Mouse (Mus musculus): ENCODE measurements around the gene Klf15. TPM values are rescaled to one million over a fixed set of nuclear protein-coding genes. Genes with fewer than 3 reads are reported as not detected.

Klf15 gene
- polyA plus RNA-seq (2016; fragmentation: Nextera tagmentation; extraction: Ambion mirVana), result 4.2 and 4.9 TPM in 2 replicates

DNA sequence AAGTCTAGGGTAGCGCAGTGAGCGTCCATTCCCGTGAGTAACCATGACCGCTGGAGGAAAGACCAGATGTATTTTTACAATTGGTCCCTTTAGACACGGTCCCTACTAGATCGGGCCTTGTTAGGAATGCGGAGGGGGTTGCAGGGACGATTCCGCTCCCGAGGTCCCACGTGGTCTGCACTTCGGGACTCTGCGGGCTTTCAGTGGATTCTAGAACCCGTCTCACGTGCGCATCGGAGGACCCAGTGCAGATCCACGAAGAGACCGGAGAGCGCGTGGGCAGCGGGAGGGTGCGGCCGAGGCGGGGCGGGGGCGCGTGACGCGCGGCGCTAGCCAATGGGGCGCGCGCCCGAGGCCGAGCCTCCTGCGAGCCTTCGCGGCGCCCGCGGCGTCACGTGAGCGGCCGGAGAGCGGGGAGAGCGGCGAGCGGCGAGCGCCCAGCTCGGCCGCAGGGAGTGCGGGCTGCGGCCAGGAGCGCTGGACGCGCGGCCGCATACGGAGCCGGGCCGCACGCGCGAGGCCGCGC, at the start of gene Klf15:
Klf15 (plus strand) TSS at position 396 of the 526 bp plus-strand sequence.
- Histone ChIP-seq H3K27me3 (ENCODE audit: low read depth, poor library complexity, severe bottlenecking) (peaks cover 63% of the 10 kb centered on the region), H3K4me1 (peaks cover 25% of the 10 kb centered on the region), H3K36me3 (0 out of 2 replicates have a peak, but pooled peaks cover 8% of the 10 kb centered on the region), H3K4me3 (peak within 1 kb of the TSS; percentile 75), H3K9me3 (replicated peaks) (no peaks in the 10 kb centered on the region), H3K27ac (replicated peaks) (peak within 1 kb of the TSS; percentile 82)
- WGBS, result under 1% methylated on average over 70 of the region's 70 CpGs
- DNase-seq (ENCODE audit: low spot score), result peak; percentile 77

DNA sequence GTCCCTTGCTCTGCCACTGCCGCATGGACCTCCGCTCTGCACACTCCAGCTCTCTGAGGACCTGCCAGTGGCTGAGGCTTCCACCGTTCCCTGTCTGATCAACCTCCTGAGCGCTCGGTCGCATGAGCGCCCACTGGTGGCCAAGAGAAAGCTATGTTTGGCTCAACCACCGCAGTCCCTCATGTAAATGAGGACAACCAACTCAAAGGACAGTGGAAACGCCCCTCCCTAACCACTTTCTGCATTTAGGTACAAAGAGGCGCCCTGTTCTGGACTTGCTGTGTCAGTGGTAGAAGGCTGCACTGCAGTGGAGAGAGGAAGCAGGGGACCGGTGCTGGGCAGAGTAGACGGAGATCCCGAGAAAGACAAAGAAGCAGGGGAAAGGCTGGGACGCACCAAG, 39.8 kb upstream of the Klf15 start:
- Histone ChIP-seq H3K9me3 (replicated peaks) (no peaks in the 10 kb centered on the region), H3K4me3 (peak overlapping the region; percentile 46), H3K27me3 (ENCODE audit: low read depth, poor library complexity, severe bottlenecking) (peaks cover 29% of the 10 kb centered on the region), H3K27ac (replicated peaks) (peak overlapping the region; percentile 73), H3K4me1 (peaks cover 11% of the 10 kb centered on the region), H3K36me3 (no peaks in the 10 kb centered on the region)
- WGBS, result 5% methylated on average over 14 of the region's 14 CpGs
- DNase-seq (ENCODE audit: low spot score), result peak; percentile 81

DNA sequence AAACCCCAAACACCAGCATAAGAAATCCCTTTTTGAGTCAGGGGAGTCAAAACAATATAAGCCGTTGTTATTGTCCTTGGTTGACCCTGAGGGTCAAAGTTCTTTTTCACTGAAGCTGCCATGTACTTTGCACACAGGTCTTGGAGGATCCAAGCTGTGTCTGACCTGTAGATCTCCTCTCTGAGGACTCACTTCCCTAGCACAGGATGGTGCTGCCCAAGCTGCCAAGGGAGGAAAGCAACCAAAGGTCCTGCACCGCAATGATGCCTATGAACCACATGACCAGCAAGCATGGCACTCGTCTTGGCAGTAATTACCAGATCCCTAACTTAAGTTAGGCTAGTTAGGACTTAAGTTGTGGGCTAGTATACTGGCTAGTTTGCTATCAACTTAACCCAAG, 37.0 kb upstream of the Klf15 start:
- WGBS, result 81% methylated on average over 3 of the region's 3 CpGs
- no peaks in the 10 kb centered on the region for H3K9me3 ChIP-seq (replicated peaks)
- H3K27me3 ChIP-seq (ENCODE audit: low read depth, poor library complexity, severe bottlenecking), result peaks cover 35% of the 10 kb centered on the region
- no peak for DNase-seq (ENCODE audit: low spot score)
- H3K4me3 ChIP-seq, result no peak overlapping the region
- H3K27ac ChIP-seq (replicated peaks), result no peak overlapping the region
- peaks cover 25% of the 10 kb centered on the region for H3K4me1 ChIP-seq
- H3K36me3 ChIP-seq, result no peaks in the 10 kb centered on the region

DNA sequence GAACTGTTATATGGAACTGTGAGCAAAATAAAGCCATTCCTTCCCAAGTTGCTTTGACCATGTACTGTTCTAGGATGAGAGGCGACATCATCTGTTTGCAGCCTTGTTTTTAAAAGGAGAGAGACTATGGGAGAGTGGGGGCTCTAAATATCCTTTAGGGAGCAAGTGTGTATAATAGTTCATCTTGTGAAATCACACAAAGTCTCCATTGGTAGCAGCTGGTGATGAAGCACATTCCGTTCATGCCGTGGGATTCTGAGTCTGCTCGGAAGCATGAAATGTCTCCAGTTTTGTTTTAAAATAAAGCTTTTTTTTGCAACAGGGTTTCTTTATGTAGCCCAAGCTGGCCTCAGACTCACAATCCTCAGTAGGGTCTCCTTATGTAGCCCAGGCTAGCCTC, 36.4 kb upstream of the Klf15 start:
- H3K27ac ChIP-seq (replicated peaks), result no peak overlapping the region
- H3K4me1 ChIP-seq, result peaks cover 25% of the 10 kb centered on the region
- WGBS, result 88% methylated on average over 4 of the region's 4 CpGs
- H3K36me3 ChIP-seq, result no peaks in the 10 kb centered on the region
- H3K4me3 ChIP-seq, result no peak overlapping the region
- no peak for DNase-seq (ENCODE audit: low spot score)
- peaks cover 35% of the 10 kb centered on the region for H3K27me3 ChIP-seq (ENCODE audit: low read depth, poor library complexity, severe bottlenecking)
- H3K9me3 ChIP-seq (replicated peaks), result no peaks in the 10 kb centered on the region

DNA sequence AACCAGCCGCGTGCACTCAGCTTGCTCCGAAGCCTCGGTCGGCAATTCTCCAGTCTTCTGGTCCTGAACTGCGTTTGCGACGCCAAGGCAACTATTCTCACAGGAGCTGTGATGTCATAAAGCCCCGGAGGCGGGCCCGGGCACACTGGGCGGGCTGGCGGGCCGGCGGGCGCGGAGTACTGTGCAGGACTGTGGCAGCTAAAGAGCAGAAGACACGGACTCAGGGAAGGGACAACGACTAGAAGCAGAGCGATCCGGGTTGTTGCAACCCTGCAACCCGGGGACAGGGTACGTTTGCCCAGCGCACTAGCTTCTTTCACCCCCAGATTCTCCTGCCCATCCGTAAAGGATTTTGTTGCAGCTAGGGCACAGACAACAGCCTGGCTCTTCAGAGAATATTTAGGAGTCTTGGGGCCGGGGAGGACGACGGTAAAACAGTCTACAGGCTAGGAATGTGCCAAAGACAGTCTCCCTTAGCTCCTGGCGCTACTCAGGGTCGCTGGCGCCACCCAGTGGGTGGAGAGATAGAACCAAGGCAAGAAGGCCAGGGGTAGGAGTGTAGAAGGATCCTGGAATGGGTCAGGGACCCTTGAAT, 33.9 kb upstream of the Klf15 start, which contains the start of gene Cfap100:
Cfap100 (minus strand) TSS at position 418 of the 595 bp plus-strand sequence.
- peak; percentile 80 for DNase-seq (ENCODE audit: low spot score)
- Histone ChIP-seq H3K36me3 (no peaks in the 10 kb centered on the region), H3K4me1 (peaks cover 15% of the 10 kb centered on the region), H3K4me3 (peak within 1 kb of the TSS; percentile 59), H3K27ac (replicated peaks) (peak within 1 kb of the TSS; percentile 82), H3K9me3 (replicated peaks) (no peaks in the 10 kb centered on the region), H3K27me3 (ENCODE audit: low read depth, poor library complexity, severe bottlenecking) (peaks cover 29% of the 10 kb centered on the region)
- WGBS, result under 1% methylated on average over 31 of the region's 31 CpGs

DNA sequence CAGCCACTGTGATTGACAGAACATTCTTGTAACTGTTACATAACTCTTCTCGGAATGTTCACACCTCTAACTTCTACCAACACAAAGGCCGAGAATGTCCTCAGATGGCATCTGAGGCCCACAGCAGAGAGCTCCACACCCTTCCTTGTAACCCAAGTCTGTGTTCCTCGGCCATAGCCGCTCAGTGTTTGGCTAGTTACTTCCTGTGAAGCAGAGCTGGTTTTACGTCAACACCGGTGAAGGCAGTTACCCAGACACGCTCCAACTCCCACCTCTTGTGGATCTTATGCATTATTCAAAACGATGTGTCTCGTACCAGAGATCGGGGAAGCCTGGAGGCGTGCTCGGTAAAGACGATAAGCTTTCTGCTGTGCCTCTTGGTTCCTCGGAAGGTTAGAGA, 32.5 kb upstream of the Klf15 start:
- Histone ChIP-seq H3K27me3 (ENCODE audit: low read depth, poor library complexity, severe bottlenecking) (peaks cover 21% of the 10 kb centered on the region), H3K27ac (replicated peaks) (no peak overlapping the region), H3K4me1 (peaks cover 15% of the 10 kb centered on the region), H3K9me3 (replicated peaks) (no peaks in the 10 kb centered on the region), H3K4me3 (no peak overlapping the region), H3K36me3 (no peaks in the 10 kb centered on the region)
- 84% methylated on average over 14 of the region's 14 CpGs for WGBS
- no peak for DNase-seq (ENCODE audit: low spot score)

DNA sequence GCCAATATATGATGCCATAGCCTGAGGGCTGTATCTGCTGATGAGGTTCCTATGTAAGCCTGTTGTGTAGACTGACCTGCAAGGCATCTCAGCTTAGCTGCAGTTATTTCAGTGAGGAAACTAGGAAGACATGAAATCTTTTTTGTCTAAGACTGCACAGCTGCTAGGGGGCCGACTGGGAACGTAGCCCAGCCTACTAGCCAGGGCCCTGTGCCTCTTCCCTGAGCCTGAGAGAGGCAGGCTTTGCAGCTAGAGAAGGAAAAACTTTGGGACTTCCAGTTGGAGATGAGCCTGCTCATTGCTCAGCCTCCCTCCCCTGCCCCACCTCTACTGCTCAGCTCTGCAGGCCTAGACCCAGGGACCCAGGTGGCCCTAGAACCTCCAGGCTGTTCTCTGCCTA, 30.9 kb upstream of the Klf15 start:
- no peak for DNase-seq (ENCODE audit: low spot score)
- H3K4me3 ChIP-seq, result no peak overlapping the region
- peaks cover 17% of the 10 kb centered on the region for H3K27me3 ChIP-seq (ENCODE audit: low read depth, poor library complexity, severe bottlenecking)
- H3K36me3 ChIP-seq, result no peaks in the 10 kb centered on the region
- no peaks in the 10 kb centered on the region for H3K9me3 ChIP-seq (replicated peaks)
- H3K4me1 ChIP-seq, result peaks cover 18% of the 10 kb centered on the region
- WGBS, result 75% methylated on average over 2 of the region's 2 CpGs
- no peak overlapping the region for H3K27ac ChIP-seq (replicated peaks)

DNA sequence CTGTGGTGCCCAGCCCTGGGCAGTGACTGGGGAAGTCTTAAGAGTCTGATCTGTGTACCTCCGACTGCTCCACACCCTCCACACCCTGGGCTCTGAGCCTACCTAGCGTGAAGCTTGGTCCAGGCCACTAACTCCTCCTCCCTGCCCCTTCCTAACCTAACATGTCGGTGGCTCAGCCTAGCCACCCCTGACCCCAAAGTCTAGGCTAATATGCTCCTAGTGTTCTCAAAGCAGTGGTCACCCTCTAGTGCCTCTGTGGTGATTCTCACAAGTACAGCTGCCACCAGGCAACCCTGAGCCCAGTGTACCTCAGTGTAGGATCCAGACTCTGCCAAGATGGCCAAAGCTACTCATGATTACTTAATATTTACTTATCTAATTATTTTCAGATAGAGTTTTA, 27.7 kb upstream of the Klf15 start:
- Histone ChIP-seq H3K27me3 (ENCODE audit: low read depth, poor library complexity, severe bottlenecking) (no peaks in the 10 kb centered on the region), H3K36me3 (no peaks in the 10 kb centered on the region), H3K27ac (replicated peaks) (no peak overlapping the region), H3K9me3 (replicated peaks) (no peaks in the 10 kb centered on the region), H3K4me3 (no peak overlapping the region), H3K4me1 (peaks cover 3% of the 10 kb centered on the region; the same call in 1 of the 2 replicates)
- no peak for DNase-seq (ENCODE audit: low spot score)
- WGBS, result 76% methylated on average over 3 of the region's 3 CpGs

DNA sequence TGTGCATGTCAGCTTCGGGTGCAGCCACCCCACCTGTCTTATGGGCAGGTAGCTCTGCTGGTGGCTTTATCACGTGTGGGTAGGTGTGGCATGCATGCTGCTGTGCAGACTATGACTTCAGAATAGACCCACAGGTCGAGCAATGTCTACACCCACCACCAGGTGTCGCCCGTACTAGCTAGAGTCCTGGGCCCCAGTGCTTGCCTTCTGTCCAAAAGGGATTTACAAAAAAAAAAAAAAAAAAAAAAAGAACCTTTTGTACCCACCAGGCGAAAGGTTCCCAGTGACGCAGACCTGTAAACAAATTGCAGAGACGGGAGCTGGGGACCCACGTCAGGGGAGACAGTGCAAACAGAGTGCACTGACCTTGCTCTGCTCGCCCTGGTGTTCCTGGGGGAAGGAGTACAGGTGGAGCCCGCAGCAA, 27.2 kb upstream of the Klf15 start:
- H3K27ac ChIP-seq (replicated peaks), result no peak overlapping the region
- no peaks in the 10 kb centered on the region for H3K9me3 ChIP-seq (replicated peaks)
- no peak overlapping the region for H3K4me3 ChIP-seq
- H3K27me3 ChIP-seq (ENCODE audit: low read depth, poor library complexity, severe bottlenecking), result no peaks in the 10 kb centered on the region
- H3K36me3 ChIP-seq, result no peaks in the 10 kb centered on the region
- WGBS, result 14% methylated on average over 11 of the region's 11 CpGs
- DNase-seq (ENCODE audit: low spot score), result peak; percentile 77
- H3K4me1 ChIP-seq, result peaks cover 3% of the 10 kb centered on the region; the same call in 1 of the 2 replicates

DNA sequence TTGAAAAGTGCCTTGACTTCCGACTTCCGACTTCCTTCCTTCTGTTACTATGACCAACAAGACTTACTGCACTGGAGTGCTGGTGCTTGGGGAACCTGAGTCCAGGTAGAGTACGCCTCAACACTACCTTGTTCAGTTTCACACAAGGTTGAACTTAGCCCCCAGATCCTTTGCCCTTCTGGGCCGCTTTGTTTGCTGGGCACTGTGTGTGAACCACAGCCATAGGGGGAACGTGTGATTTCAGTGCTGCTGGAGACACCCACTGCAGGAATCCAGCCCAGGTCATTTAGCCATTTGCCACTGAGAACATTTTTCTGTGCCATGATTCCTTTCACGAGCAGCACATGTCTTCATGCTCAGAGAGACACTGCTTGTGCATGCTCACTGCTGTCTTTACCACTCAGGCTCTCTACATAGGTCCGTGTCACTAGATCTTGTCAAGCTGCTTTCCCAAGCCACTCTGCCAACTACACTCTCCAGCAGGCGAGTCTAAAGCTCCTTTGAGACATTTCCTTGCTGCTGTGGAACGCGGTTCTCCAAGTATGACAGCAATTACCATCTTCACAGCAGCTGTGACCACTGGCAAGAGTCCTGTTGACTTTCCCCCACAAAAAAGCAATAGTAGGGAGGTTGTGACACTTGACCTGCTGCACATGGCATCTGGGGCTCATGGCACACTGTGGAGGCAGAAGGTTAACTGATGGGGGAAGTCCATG, 26.0 kb upstream of the Klf15 start:
- Histone ChIP-seq H3K27ac (replicated peaks) (no peak overlapping the region), H3K36me3 (no peaks in the 10 kb centered on the region), H3K4me3 (no peak overlapping the region), H3K4me1 (peaks cover 3% of the 10 kb centered on the region; the same call in 1 of the 2 replicates), H3K27me3 (ENCODE audit: low read depth, poor library complexity, severe bottlenecking) (no peaks in the 10 kb centered on the region), H3K9me3 (replicated peaks) (no peaks in the 10 kb centered on the region)
- 88% methylated on average over 10 of the region's 10 CpGs for whole genome bisulfite sequencing
- no peak for DNase-seq (ENCODE audit: low spot score)

DNA sequence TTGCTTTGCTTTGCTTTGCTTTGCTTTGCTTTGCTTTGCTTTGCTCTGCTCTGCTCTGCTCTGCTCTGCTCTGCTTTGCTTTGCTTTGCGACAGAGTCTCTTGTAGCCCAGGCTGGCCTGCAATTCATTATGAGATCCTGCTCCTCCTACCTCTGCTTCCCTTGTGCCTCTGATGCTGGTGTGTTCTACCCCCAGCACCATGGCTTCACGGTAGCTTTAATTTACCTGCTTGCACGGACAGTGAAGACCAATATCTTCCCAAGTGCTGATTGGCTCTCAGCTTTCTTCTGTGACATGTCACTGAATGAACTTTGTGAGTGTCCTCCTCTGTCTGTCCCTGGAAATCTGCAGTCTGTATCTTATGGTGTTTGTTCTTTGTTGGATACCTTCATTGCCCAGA, 25.3 kb upstream of the Klf15 start:
- H3K4me1 ChIP-seq, result peaks cover 3% of the 10 kb centered on the region; the same call in 1 of the 2 replicates
- H3K36me3 ChIP-seq, result no peaks in the 10 kb centered on the region
- no peaks in the 10 kb centered on the region for H3K9me3 ChIP-seq (replicated peaks)
- WGBS, result 92% methylated on average over 3 of the region's 3 CpGs
- no peaks in the 10 kb centered on the region for H3K27me3 ChIP-seq (ENCODE audit: low read depth, poor library complexity, severe bottlenecking)
- H3K27ac ChIP-seq (replicated peaks), result no peak overlapping the region
- DNase-seq (ENCODE audit: low spot score), result no peak
- no peak overlapping the region for H3K4me3 ChIP-seq

DNA sequence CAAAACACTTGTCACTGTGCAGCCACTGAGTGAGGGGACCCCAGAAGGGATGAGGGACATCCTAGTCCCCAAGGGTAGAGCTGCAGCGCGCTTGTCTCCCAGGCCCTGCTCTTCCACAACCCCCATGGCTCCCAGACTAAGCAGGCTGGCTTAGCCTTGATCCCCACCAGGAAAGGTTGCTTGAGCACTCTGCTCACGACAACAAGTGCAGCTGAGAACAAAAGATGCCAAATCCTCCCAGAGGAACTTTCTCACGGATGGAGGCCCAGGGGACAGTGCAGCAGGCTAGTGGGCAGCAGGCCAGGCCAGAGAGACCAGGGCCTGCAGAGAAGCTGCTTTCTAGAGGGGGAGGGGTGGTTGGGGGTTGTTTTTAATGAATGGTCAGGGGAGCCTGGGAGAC, 15.5 kb upstream of the Klf15 start:
- peak; percentile 35 for DNase-seq (ENCODE audit: low spot score)
- Histone ChIP-seq H3K36me3 (no peaks in the 10 kb centered on the region), H3K4me3 (no peak overlapping the region), H3K9me3 (replicated peaks) (no peaks in the 10 kb centered on the region), H3K4me1 (peaks cover 11% of the 10 kb centered on the region), H3K27me3 (ENCODE audit: low read depth, poor library complexity, severe bottlenecking) (no peaks in the 10 kb centered on the region), H3K27ac (replicated peaks) (peak overlapping the region; percentile 79)
- 34% methylated on average over 4 of the region's 4 CpGs for WGBS

DNA sequence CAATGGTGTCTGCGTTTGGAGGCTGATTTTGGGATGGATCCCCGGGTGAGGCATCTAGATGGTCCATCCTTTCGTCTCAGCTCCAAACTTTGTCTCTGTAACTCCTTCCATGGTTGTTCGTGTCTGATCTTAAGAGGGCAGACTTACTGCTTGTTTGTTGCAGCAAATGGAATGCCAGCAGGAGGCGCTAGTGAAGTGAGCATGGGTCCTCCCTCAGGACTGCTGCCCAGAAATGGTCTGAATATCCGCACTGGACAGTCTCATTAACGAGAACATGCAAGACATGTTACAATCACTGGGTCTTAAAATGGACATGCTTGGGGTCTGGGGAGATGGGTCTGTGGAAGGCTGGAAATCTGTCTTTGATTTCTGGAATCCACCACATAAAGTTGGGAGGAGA, 12.2 kb upstream of the Klf15 start:
- DNase-seq (ENCODE audit: low spot score), result peak; percentile 62
- no peak overlapping the region for H3K27ac ChIP-seq (replicated peaks)
- H3K9me3 ChIP-seq (replicated peaks), result no peaks in the 10 kb centered on the region
- H3K36me3 ChIP-seq, result no peaks in the 10 kb centered on the region
- no peaks in the 10 kb centered on the region for H3K27me3 ChIP-seq (ENCODE audit: low read depth, poor library complexity, severe bottlenecking)
- no peak overlapping the region for H3K4me3 ChIP-seq
- peaks cover 11% of the 10 kb centered on the region for H3K4me1 ChIP-seq
- 29% methylated on average over 7 of the region's 7 CpGs for WGBS

All from midbrain, embryonic 10.5 days (tissue).